Mouse (Mus musculus) liver, postnatal 0 days (tissue): ENCODE measurements at regions not wholly inside any gene's neighbourhood (a gene's known extent, or its start where the extent isn't known, plus 50 kb on each side); places are given as distances from the start of the nearest gene placed in this dataset.

ENCODE experiments used
- ATAC-seq: fragments of 200-750 bp; cut with Nextera tagmentation; 2 replicates; pipeline ENCODE4 v1.8.0; 2017; ENCODE audit warnings: mild to moderate bottlenecking, moderate library complexity
- DNase-seq: peaks from one replicate; pipeline ENCODE4 v3.0.0-alpha.2; 2016
- H3K27ac ChIP-seq: fragments of 300-500 bp; sonication (generic); 2 replicates; pipeline ENCODE4 v1.5.1; 2014; ENCODE audit warnings: antibody characterized with exemption, moderate library complexity, mild to moderate bottlenecking, low read depth
- H3K27me3 ChIP-seq: fragments of 300-500 bp; sonication (generic); 2 replicates; pipeline ENCODE4 v1.6.1; 2014; ENCODE audit warnings: low read length, control low read depth, mixed read lengths; ENCODE audit not compliant: insufficient read depth
- H3K36me3 ChIP-seq: fragments of 300-500 bp; sonication (generic); replicated peaks from 2 replicates; pipeline ENCODE4 v1.6.1; 2014; ENCODE audit warnings: mild to moderate bottlenecking, control low read depth, low read length, moderate library complexity, mixed read lengths; ENCODE audit not compliant: insufficient read depth
- H3K4me1 ChIP-seq: fragments of 300-500 bp; sonication (generic); 2 replicates; pipeline ENCODE4 v1.6.1; 2014; ENCODE audit warnings: antibody characterized with exemption, mild to moderate bottlenecking, control low read depth; ENCODE audit not compliant: insufficient read depth
- H3K4me2 ChIP-seq: fragments of 300-500 bp; sonication (generic); 2 replicates; pipeline ENCODE4 v1.6.1; 2014; ENCODE audit warnings: low read depth, mild to moderate bottlenecking, low read length, moderate library complexity, mixed read lengths
- H3K4me3 ChIP-seq: fragments of 300-500 bp; sonication (generic); 2 replicates; pipeline ENCODE4 v1.5.1; 2014; ENCODE audit warnings: low read depth, low read length
- H3K9ac ChIP-seq: fragments of 300-500 bp; sonication (generic); replicated peaks from 2 replicates; pipeline ENCODE4 v1.6.1; 2014; ENCODE audit warnings: mild to moderate bottlenecking, moderate library complexity
- H3K9me3 ChIP-seq: fragments of 300-500 bp; sonication (generic); 2 replicates; pipeline ENCODE4 v1.6.1; 2016; ENCODE audit warnings: mild to moderate bottlenecking, control low read depth, low read length, mixed read lengths
- CTCF ChIP-seq: sonication (generic); IDR thresholded peaks from 2 replicates; pipeline ENCODE4 v1.5.1; 2016; ENCODE audit warnings: antibody characterized with exemption, low read depth
- EP300 ChIP-seq: IDR thresholded peaks from 2 replicates; pipeline ENCODE4 v1.6.1; 2016; ENCODE audit warnings: antibody characterized with exemption, low read depth, mild to moderate bottlenecking
- WGBS: fragments of 180-500 bp; shearing (Covaris S2); extraction: QIAGEN DNeasy Blood & Tissue Kit; methylation state at CpG from one replicate; pipeline ENCODE4 v1.1.7; 2014; ENCODE audit not compliant: insufficient replicate concordance; 5-methylcytosine and 5-hydroxymethylcytosine counted together

GRCm38 (mm10) chr17:44404923-44405322, 216.5 kb downstream of the Clic5 start:
- H3K4me3 ChIP-seq = no peak overlapping the region
- no peaks in the 10 kb centered on the region for H3K4me1 ChIP-seq
- no peaks in the 10 kb centered on the region; the same call in 1 of the 2 replicates for H3K9me3 ChIP-seq
- no peaks in the 10 kb centered on the region for H3K36me3 ChIP-seq
- H3K9ac ChIP-seq = no peak overlapping the region
- no peak overlapping the region for H3K4me2 ChIP-seq
- 70% methylated on average over 6 of the region's 6 CpGs for WGBS
- H3K27me3 ChIP-seq = no peaks in the 10 kb centered on the region
- TF ChIP-seq CTCF = no peak
- no peak for TF ChIP-seq EP300
- DNase-seq (no peak), ATAC-seq (no peak)
- no peak overlapping the region for H3K27ac ChIP-seq

- Histone ChIP-seq H3K36me3 (no peaks in the 10 kb centered on the region), H3K4me3 (no peak overlapping the region), H3K9ac (no peak overlapping the region), H3K27ac (no peak overlapping the region), H3K4me1 (no peaks in the 10 kb centered on the region), H3K4me2 (no peak overlapping the region), H3K27me3 (no peaks in the 10 kb centered on the region), H3K9me3 (no peaks in the 10 kb centered on the region; the same call in 1 of the 2 replicates)
- WGBS = 46% methylated on average over 2 of the region's 2 CpGs
- ATAC-seq (no peak), DNase-seq (no peak)
- no peak for TF ChIP-seq EP300
- TF ChIP-seq CTCF = no peak
These were observed 222.6 kb downstream of the Clic5 start for GRCm38 (mm10) chr17:44410961-44411360.

GRCm38 (mm10) chr17:44418676-44419404, 230.5 kb downstream of the Clic5 start:
- Histone ChIP-seq H3K4me1 (no peaks in the 10 kb centered on the region), H3K9me3 (no peaks in the 10 kb centered on the region), H3K9ac (no peak overlapping the region), H3K36me3 (no peaks in the 10 kb centered on the region), H3K4me3 (no peak overlapping the region), H3K4me2 (no peak overlapping the region), H3K27ac (no peak overlapping the region), H3K27me3 (no peaks in the 10 kb centered on the region)
- TF ChIP-seq CTCF = no peak
- TF ChIP-seq EP300 = no peak
- no peak for ATAC-seq
- 45% methylated on average over 11 of the region's 11 CpGs for WGBS
- no peak for DNase-seq

- DNase-seq (no peak), ATAC-seq (no peak)
- Histone ChIP-seq H3K27me3 (no peaks in the 10 kb centered on the region), H3K9me3 (no peaks in the 10 kb centered on the region), H3K36me3 (no peaks in the 10 kb centered on the region), H3K27ac (no peak overlapping the region), H3K4me1 (no peaks in the 10 kb centered on the region), H3K4me2 (no peak overlapping the region), H3K9ac (no peak overlapping the region), H3K4me3 (no peak overlapping the region)
- 90% methylated on average over 7 of the region's 7 CpGs for WGBS
- TF ChIP-seq EP300 (no peak), CTCF (no peak)
These were observed 231.0 kb downstream of the Clic5 start for GRCm38 (mm10) chr17:44419405-44419729.

GRCm38 (mm10) chr17:44420098-44421070, 232.0 kb downstream of the Clic5 start:
- H3K9me3 ChIP-seq = no peaks in the 10 kb centered on the region
- H3K4me1 ChIP-seq = no peaks in the 10 kb centered on the region
- H3K36me3 ChIP-seq = no peaks in the 10 kb centered on the region
- TF ChIP-seq EP300 = no peak
- no peak for TF ChIP-seq CTCF
- WGBS = 77% methylated on average over 9 of the region's 9 CpGs
- no peak overlapping the region for H3K4me2 ChIP-seq
- H3K27ac ChIP-seq = no peak overlapping the region
- ATAC-seq = no peak
- no peaks in the 10 kb centered on the region for H3K27me3 ChIP-seq
- no peak for DNase-seq
- no peak overlapping the region for H3K9ac ChIP-seq
- no peak overlapping the region for H3K4me3 ChIP-seq

- H3K4me1 ChIP-seq = no peaks in the 10 kb centered on the region
- H3K9me3 ChIP-seq = no peaks in the 10 kb centered on the region
- WGBS = 81% methylated on average over 2 of the region's 2 CpGs
- TF ChIP-seq EP300 (no peak), CTCF (no peak)
- H3K27ac ChIP-seq = no peak overlapping the region
- no peaks in the 10 kb centered on the region for H3K36me3 ChIP-seq
- no peak overlapping the region for H3K4me3 ChIP-seq
- H3K27me3 ChIP-seq = no peaks in the 10 kb centered on the region
- H3K4me2 ChIP-seq = no peak overlapping the region
- ATAC-seq (no peak), DNase-seq (no peak)
- H3K9ac ChIP-seq = no peak overlapping the region
These were observed 233.8 kb downstream of the Clic5 start for GRCm38 (mm10) chr17:44422161-44422560.
